Mouse (Mus musculus) forebrain, embryonic 16.5 days (tissue): ENCODE measurements around the gene Pgap1. TPM values are rescaled to one million over a fixed set of nuclear protein-coding genes. Genes with fewer than 3 reads are reported as not detected.
A peak's percentile ranks its signal among the peaks of the same experiment; 100 is the strongest.

Experiments
- ATAC-seq: fragments of 200-750 bp; cut with Nextera tagmentation; 2 replicates; pipeline ENCODE4 v1.8.0; 2017; ENCODE audit warnings: mild to moderate bottlenecking, moderate library complexity
- H3K27ac ChIP-seq: fragments of 300-500 bp; sonication (generic); 2 replicates; pipeline ENCODE4 v1.5.1; 2014; ENCODE audit warnings: low read length, control low read depth
- H3K27me3 ChIP-seq: fragments of 300-500 bp; sonication (generic); replicated peaks from 2 replicates; pipeline ENCODE4 v1.6.1; 2014; ENCODE audit warnings: low read length; ENCODE audit not compliant: control insufficient read depth, insufficient read depth
- H3K36me3 ChIP-seq: fragments of 300-500 bp; sonication (generic); 2 replicates; pipeline ENCODE4 v1.6.1; 2014; ENCODE audit not compliant: control insufficient read depth, insufficient read depth
- H3K4me1 ChIP-seq: fragments of 300-500 bp; sonication (generic); replicated peaks from 2 replicates; pipeline ENCODE4 v1.6.1; 2014; ENCODE audit warnings: low read length; ENCODE audit not compliant: control insufficient read depth, insufficient read depth
- H3K4me2 ChIP-seq: fragments of 300-500 bp; sonication (generic); 2 replicates; pipeline ENCODE4 v1.6.1; 2014; ENCODE audit warnings: mild to moderate bottlenecking, low read length, control low read depth
- H3K4me3 ChIP-seq: fragments of 300-500 bp; sonication (generic); replicated peaks from 2 replicates; pipeline ENCODE4 v1.5.1; 2014; ENCODE audit warnings: mild to moderate bottlenecking, low read length, control low read depth
- H3K9ac ChIP-seq: fragments of 300-500 bp; sonication (generic); replicated peaks from 2 replicates; pipeline ENCODE4 v1.6.1; 2014; ENCODE audit warnings: low read depth, low read length, control low read depth
- H3K9me3 ChIP-seq: fragments of 300-500 bp; sonication (generic); 2 replicates; pipeline ENCODE4 v1.6.1; 2016; ENCODE audit warnings: low read length; ENCODE audit not compliant: control insufficient read depth
- WGBS: fragments of 180-500 bp; shearing (Covaris S2); extraction: QIAGEN DNeasy Blood & Tissue Kit; methylation state at CpG from one replicate; pipeline ENCODE4 v1.1.7; 2014; 5-methylcytosine and 5-hydroxymethylcytosine counted together
- polyA plus RNA-seq: library from polyadenylated mRNA; unstranded; fragments of >200 nt; fragmentation: Nextera tagmentation; extraction: Ambion mirVana; gene quantifications from 2 replicates; pipeline ENCODE4 v1.2.1, GENCODE M21; 2015

Gene Pgap1
- polyA plus RNA-seq, 1 experiment from 2014 or later = 33.3 TPM

DNA sequence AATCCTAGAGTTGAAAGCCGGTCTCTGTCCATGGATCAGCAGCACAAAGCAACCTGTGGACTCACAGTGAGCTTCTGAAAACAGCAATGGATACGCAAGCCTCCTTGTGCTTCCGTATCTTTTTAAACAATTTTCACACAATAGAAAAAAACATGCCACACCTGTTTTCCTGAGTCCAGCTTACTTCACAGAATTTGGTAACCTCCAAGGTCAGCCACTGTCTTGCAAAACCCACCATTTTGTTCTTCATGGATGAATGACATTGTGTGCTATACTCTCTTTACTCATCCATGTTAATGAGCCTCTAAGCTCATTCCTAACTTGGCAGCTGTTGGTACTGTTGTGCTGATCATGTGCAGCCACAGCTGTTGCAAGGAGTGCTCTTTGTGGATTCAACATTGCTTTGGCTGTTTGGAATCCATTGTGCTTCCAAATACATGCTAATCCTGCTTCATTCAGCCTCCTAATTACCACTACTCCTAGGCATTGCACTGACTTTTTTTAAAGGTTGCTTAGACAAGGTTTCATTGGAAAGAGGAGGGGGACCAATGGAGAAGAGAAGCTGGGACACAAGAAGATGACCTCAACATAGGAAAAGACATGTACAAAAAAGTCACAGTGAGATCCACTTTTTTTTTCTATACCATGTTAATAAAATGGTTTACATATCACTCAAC, 72.6 kb downstream of the Pgap1 start:
- 59% methylated on average over 3 of the region's 3 CpGs for WGBS
- no peak overlapping the region for H3K4me3 ChIP-seq
- no peaks in the 10 kb centered on the region for H3K27me3 ChIP-seq
- peaks cover 35% of the 10 kb centered on the region for H3K36me3 ChIP-seq
- H3K9me3 ChIP-seq = no peaks in the 10 kb centered on the region
- no peaks in the 10 kb centered on the region for H3K4me1 ChIP-seq
- ATAC-seq = peak; percentile 75; the same call in 1 of the 2 replicates
- H3K9ac ChIP-seq = no peak overlapping the region
- no peak overlapping the region for H3K4me2 ChIP-seq
- H3K27ac ChIP-seq = no peak overlapping the region

DNA sequence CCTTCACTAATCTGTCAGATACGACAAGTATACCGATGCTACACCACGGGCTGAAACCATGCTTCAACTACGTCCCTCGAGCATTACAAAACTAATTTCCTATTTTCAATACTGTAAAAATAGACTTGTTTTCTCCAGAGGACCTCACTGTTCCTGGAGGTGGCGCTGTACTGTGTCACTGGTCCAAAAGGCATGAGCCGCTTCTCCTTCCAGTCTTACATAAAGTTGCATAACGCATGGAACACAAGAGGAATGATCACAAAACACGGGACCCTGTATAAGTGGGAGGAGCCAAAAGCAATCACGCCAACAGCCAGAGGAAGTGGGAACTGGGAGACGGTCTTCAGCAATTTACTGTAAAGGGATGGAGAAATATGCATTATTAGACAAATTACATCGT, 77.0 kb downstream of the Pgap1 start:
- Histone ChIP-seq H3K9me3 (no peaks in the 10 kb centered on the region), H3K4me1 (no peaks in the 10 kb centered on the region), H3K4me2 (no peak overlapping the region), H3K9ac (no peak overlapping the region), H3K36me3 (peaks cover 37% of the 10 kb centered on the region), H3K27me3 (no peaks in the 10 kb centered on the region), H3K27ac (no peak overlapping the region), H3K4me3 (no peak overlapping the region)
- no peak for ATAC-seq
- 94% methylated on average over 12 of the region's 12 CpGs for WGBS

DNA sequence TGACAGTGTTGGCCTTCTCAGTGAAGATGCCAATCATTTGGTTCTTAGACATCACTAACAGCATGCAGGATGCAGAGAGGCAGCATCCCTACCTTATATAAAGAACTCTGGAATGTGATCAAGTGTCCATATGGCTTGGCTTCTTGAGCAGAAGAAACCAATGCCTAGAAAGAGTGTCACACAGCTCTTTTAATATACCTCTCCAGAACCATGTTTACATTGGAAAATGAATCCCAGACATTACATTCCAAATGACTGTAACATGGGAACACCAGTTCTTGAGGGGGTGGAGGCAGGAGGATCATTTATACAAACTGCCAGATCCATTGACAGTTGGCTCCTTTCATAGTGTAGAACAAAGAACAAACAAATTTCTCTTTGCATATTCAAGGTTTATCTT, 88.8 kb downstream of the Pgap1 start:
- Histone ChIP-seq H3K4me2 (no peak overlapping the region), H3K4me3 (no peak overlapping the region), H3K9ac (no peak overlapping the region), H3K9me3 (no peaks in the 10 kb centered on the region), H3K4me1 (no peaks in the 10 kb centered on the region), H3K27ac (no peak overlapping the region), H3K36me3 (0 out of 2 replicates have a peak, but pooled peaks cover 4% of the 10 kb centered on the region), H3K27me3 (no peaks in the 10 kb centered on the region)
- peak; percentile 64 for ATAC-seq

DNA sequence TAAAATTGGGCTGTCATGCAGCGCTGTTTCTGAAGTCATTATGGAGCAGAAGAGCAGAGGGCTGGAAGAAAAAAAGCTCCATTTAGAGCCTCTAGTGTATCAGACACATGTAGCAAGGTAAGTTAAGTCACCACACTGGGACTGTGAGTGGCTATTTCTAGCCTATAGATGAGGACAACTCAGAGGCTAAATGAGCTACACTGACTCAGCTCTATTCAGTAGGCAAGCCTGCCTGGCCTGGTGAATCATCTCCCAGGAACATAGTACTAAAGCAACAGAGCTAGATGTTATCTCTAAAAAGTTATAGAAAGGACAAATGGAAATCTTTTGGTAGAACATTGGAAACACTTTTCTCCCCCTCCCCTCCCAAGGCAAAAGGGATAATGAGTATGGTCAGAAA, 90.1 kb downstream of the Pgap1 start:
- H3K9me3 ChIP-seq = no peaks in the 10 kb centered on the region
- H3K9ac ChIP-seq = no peak overlapping the region
- no peaks in the 10 kb centered on the region for H3K4me1 ChIP-seq
- no peaks in the 10 kb centered on the region for H3K27me3 ChIP-seq
- ATAC-seq = no peak
- H3K36me3 ChIP-seq = 0 out of 2 replicates have a peak, but pooled peaks cover 4% of the 10 kb centered on the region
- 98% methylated on average over 1 of the region's 1 CpGs for WGBS
- H3K4me2 ChIP-seq = no peak overlapping the region
- H3K27ac ChIP-seq = no peak overlapping the region
- no peak overlapping the region for H3K4me3 ChIP-seq

DNA sequence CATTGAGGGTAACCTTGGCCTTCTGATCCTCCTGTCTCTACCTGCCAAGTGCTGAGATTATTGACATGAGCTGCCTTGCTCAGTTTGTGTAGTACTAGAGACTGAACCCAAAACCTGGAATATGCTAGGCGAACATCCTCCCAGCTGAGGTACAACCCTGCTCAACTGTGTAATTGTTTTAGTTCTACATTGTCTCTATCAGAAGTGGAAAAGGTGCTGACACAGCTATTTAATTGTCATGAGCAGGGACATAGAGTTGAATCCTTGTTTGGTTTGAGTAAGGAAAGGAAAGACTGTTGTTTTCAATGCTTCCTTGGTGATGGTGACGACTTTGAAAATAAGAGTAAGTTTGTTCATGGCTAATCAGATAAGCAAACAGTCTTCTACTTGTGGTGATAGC, 105.4 kb downstream of the Pgap1 start:
- H3K27me3 ChIP-seq = no peaks in the 10 kb centered on the region
- 88% methylated on average over 2 of the region's 2 CpGs for WGBS
- H3K9me3 ChIP-seq = no peaks in the 10 kb centered on the region

DNA sequence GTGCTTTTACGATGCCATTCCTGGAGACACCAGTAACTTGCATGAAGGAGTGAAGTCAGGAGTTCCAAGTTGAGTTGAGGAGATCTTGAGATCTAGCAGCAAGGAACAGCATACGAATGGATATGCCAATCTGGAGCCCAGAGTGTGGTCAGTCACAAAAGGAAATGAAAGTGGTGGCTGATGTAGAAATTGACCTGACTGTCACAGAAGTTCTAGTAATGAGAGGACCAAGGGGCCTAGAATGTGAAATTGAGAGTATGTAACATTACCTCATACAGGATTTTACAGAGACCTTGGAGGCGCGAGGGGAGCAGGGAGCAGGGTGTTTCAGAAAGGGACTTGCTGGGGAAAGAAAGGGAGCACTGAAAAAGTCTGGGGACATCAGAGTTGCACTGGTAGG, 108.7 kb downstream of the Pgap1 start:
- Histone ChIP-seq H3K9me3 (no peaks in the 10 kb centered on the region), H3K4me1 (no peaks in the 10 kb centered on the region), H3K4me2 (no peak overlapping the region), H3K4me3 (no peak overlapping the region), H3K27ac (no peak overlapping the region), H3K27me3 (peaks cover 4% of the 10 kb centered on the region; the same call in 1 of the 2 replicates), H3K36me3 (no peaks in the 10 kb centered on the region), H3K9ac (no peak overlapping the region)
- no peak for ATAC-seq
- WGBS = 84% methylated on average over 4 of the region's 4 CpGs

More for the DNA sequence above, 105.4 kb downstream of the Pgap1 start:
- Histone ChIP-seq H3K9ac (no peak overlapping the region), H3K4me1 (no peaks in the 10 kb centered on the region), H3K4me2 (no peak overlapping the region), H3K4me3 (no peak overlapping the region), H3K27ac (no peak overlapping the region), H3K36me3 (no peaks in the 10 kb centered on the region)
- no peak for ATAC-seq

DNA sequence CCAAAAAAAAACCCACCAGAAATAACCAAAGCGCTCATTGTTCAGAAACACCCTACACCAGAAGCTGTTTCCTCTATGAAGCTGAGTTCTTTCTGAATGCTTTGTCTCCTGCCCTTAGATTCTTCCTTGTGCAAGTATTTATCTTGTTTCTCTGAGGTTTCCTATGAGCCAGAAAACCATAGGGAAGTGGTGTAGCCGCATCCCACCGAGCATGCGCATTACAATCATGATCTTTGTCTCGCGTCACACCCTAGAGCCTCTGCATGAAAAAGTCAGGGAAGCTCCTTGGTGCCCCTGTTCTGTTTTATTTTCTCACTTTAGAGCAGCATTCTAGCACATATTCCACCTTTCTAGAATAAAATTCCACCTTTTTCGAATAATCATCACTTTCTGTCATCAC, 113.8 kb downstream of the Pgap1 start:
- H3K27me3 ChIP-seq = peaks cover 4% of the 10 kb centered on the region; the same call in 1 of the 2 replicates
- H3K4me3 ChIP-seq = no peak overlapping the region
- H3K4me1 ChIP-seq = no peaks in the 10 kb centered on the region
- no peaks in the 10 kb centered on the region for H3K36me3 ChIP-seq
- H3K27ac ChIP-seq = no peak overlapping the region
- WGBS = 54% methylated on average over 7 of the region's 7 CpGs
- H3K4me2 ChIP-seq = no peak overlapping the region
- no peak overlapping the region for H3K9ac ChIP-seq
- H3K9me3 ChIP-seq = no peaks in the 10 kb centered on the region
- no peak for ATAC-seq

DNA sequence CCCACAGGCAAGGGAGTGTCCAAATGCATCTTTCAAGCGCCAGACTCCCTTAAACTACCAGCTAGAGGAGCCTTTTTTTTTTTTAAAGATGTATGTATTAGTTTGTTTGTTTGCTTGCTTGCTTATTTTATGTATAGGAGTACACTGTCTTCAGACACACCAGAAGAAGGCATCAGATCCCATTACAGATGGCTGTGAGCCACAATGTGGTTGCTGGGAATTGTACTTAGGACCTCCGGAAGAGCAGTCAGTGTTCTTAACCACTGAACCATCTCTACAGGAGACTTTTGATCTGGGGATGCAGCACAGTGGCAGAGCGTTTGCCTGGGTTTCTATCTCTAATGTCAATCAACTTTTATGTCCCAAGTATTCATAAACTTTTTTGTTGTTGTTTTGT, 118.4 kb downstream of the Pgap1 start:
- Histone ChIP-seq H3K9ac (peak overlapping the region; percentile 87), H3K36me3 (no peaks in the 10 kb centered on the region), H3K4me2 (peak overlapping the region; percentile 90), H3K4me1 (peaks cover 18% of the 10 kb centered on the region), H3K4me3 (peak overlapping the region; percentile 81), H3K27ac (no peak overlapping the region), H3K9me3 (no peaks in the 10 kb centered on the region), H3K27me3 (no peaks in the 10 kb centered on the region)
- WGBS = 46% methylated on average over 3 of the region's 3 CpGs
- no peak for ATAC-seq

DNA sequence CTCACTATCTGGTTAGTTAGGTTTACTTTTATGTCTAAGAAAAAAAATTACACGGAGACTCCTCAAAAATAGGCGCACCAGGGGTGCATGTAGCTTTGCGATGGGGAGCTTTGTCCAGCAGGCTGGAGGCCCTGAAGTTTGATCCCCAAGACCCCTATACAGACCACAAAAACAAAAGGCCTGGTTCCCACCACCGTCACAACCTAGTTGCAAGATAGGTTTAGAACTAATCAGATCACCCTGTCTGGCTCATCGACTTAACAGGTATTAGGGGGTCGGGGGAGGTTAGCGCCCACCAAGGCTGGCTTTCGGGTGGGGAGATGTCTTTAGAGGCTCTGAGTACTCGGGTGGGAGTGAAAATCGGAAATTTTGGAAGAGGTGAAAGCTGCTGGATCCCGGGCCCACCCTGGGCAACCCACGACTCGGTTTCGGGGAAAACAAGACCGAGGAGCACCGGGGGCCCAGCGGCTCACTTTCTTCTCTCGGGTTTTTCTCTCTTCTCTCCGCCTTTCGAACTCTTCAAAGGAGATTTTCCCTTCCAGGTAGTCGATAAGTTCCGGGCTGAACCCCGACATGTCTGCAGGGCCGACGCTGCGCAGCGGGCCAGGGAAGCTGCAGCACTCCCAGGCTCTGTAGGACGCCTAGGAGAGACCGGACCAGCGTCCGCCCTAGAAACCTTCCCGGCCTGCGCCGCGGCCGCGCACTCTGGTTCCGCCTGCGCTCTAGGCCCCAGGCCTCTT, 119.0 kb downstream of the Pgap1 start, which contains the start of gene Gtf3c3:
Gene Gtf3c3 (minus strand): TSS at position 632 of the 740 bp plus-strand sequence.
- peaks cover 18% of the 10 kb centered on the region for H3K4me1 ChIP-seq
- H3K9me3 ChIP-seq = no peaks in the 10 kb centered on the region
- H3K4me2 ChIP-seq = peak within 1 kb of the TSS; percentile 90
- H3K4me3 ChIP-seq = peak within 1 kb of the TSS; percentile 81
- H3K36me3 ChIP-seq = peaks cover 2% of the 10 kb centered on the region; the same call in 1 of the 2 replicates
- peak within 1 kb of the TSS; percentile 87 for H3K9ac ChIP-seq
- no peaks in the 10 kb centered on the region for H3K27me3 ChIP-seq
- WGBS = 4% methylated on average over 39 of the region's 39 CpGs
- peak within 1 kb of the TSS; percentile 37; the same call in 1 of the 2 replicates for H3K27ac ChIP-seq
- ATAC-seq = peak; percentile 100
